Mouse (Mus musculus) left cerebral cortex, adult 8-10 months (tissue): ENCODE measurements around the gene Xrcc5. TPM values are rescaled to one million over a fixed set of nuclear protein-coding genes. Genes with fewer than 3 reads are reported as not detected.

Source experiments
- DNase-seq, 2 experiments: peaks; one replicate each; pipeline ENCODE4 v3.0.0; 2022; ENCODE audit warnings: low spot score in 2 of 2
- total RNA-seq, 4 experiments: library from RNA; stranded (reverse); gene quantifications; 2 replicates each; pipeline ENCODE4 v1.2.4; 2022

Gene Xrcc5
- total RNA-seq, 4 experiments from 2014 or later, result 19.3 to 22.2 (median 19.4) TPM

DNA sequence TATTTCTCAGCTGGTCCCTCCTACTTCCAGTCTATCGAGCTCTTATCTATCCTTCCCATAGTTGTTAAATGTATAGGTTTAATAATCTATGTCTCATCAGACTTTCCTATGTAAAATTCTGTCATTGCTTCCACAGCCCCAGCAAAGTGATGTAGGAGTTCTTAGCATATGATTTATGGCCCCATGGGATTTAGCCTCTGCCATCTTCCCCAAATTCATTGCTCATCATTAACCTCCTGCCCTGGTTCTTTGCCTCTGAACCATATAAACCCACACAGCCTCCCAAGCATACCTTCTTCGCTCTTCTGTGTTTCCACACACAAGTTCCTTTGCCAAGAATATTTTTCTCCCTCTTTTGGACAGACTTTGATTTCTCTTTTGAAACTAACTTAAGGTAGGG, 135.5 kb downstream of the Xrcc5 start:
- DNase-seq, result no peak

Other genes starting within 250 kb of the Xrcc5 start
- 1 to 10 TPM; 4.6 to 6.9 (median 6.0) TPM for gene Mreg, start 95.1 kb upstream of the Xrcc5 start, total RNA-seq
- 1 to 10 TPM; 6.0 to 9.5 (median 6.2) TPM for gene Pecr, start 23.1 kb upstream of the Xrcc5 start, total RNA-seq
- 10 to 100 TPM; 13.4 to 16.3 (median 14.8) TPM for gene Tmem169, start 23.1 kb upstream of the Xrcc5 start, total RNA-seq
- 10 to 100 TPM; 15.0 to 17.9 (median 16.3) TPM for gene March4, start 229.5 kb downstream of the Xrcc5 start, total RNA-seq